Mouse (Mus musculus) erythroblast, embryonic 14.5 days (primary cell): ENCODE data around the gene Gm44973.

ENCODE experiments used
- GATA1 ChIP-seq: IDR thresholded peaks from 2 replicates; pipeline ENCODE4 v1.6.1; 2012; ENCODE audit warnings: low read length, inconsistent platforms, mixed read lengths
- TAL1 ChIP-seq: IDR thresholded peaks from 3 replicates; pipeline ENCODE4 v1.6.1; 2012; ENCODE audit warnings: low read length, inconsistent platforms, mixed read lengths

DNA sequence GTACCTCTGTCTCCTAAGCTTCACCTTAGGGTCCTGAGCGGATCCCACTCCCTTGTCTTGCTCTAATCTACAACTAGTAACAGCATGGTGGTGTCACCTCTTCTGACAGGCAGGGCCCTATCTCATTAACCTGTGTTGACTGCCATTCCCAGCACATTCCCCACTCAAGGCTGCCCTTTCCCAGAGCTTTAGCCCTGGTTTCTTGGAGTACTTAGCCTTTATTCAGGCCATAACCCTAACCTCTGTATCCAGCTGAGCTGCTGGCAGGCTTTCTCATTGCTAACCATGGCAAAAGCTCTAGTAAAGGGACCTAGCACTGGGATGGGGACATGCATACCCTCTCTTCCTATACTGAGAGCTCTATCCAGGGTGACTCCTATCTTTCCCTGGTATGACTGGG is 43.3 kb downstream of the Gm44973 start:
- no peak for TF ChIP-seq TAL1
- TF ChIP-seq GATA1: no peak
